Mouse (Mus musculus) heart, embryonic 15.5 days (tissue): ENCODE results near the gene Olfr215. TPM values are rescaled to one million over a fixed set of nuclear protein-coding genes. Genes with fewer than 3 reads are reported as not detected.
"Not testable (repeated sequence)": the region's sequence is repeated elsewhere in the genome, so short reads cannot be mapped to it uniquely, and the experiment has no call there.

Source experiments
- ATAC-seq: fragments of 200-750 bp; cut with Nextera tagmentation; replicated peaks from 2 replicates; pipeline ENCODE4 v1.8.0; 2017; ENCODE audit warnings: low read depth, moderate TSS enrichment; ENCODE audit not compliant: insufficient number of reproducible peaks, insufficient read depth, low FRiP score
- H3K27ac ChIP-seq: fragments of 300-500 bp; sonication (generic); 2 replicates; pipeline ENCODE4 v1.5.1; 2015; ENCODE audit warnings: mild to moderate bottlenecking, inconsistent platforms
- H3K27me3 ChIP-seq: fragments of 300-500 bp; sonication (generic); 2 replicates; pipeline ENCODE4 v1.6.1; 2015; ENCODE audit warnings: inconsistent platforms
- H3K36me3 ChIP-seq: fragments of 300-500 bp; sonication (generic); 2 replicates; pipeline ENCODE4 v1.6.1; 2015; ENCODE audit warnings: mild to moderate bottlenecking, inconsistent platforms
- H3K4me1 ChIP-seq: fragments of 300-500 bp; sonication (generic); replicated peaks from 2 replicates; pipeline ENCODE4 v1.6.1; 2015; ENCODE audit warnings: inconsistent platforms
- H3K4me2 ChIP-seq: fragments of 300-500 bp; sonication (generic); 2 replicates; pipeline ENCODE4 v1.6.1; 2015; ENCODE audit warnings: inconsistent platforms, mild to moderate bottlenecking, moderate library complexity
- H3K4me3 ChIP-seq: fragments of 300-500 bp; sonication (generic); 2 replicates; pipeline ENCODE4 v1.5.1; 2015; ENCODE audit warnings: mild to moderate bottlenecking, inconsistent platforms
- H3K9ac ChIP-seq: fragments of 300-500 bp; sonication (generic); 2 replicates; pipeline ENCODE4 v1.6.1; 2015; ENCODE audit warnings: mild to moderate bottlenecking, inconsistent platforms
- H3K9me3 ChIP-seq: fragments of 300-500 bp; sonication (generic); replicated peaks from 2 replicates; pipeline ENCODE4 v1.6.1; 2016; ENCODE audit warnings: inconsistent platforms
- WGBS: fragments of 180-500 bp; shearing (Covaris S2); methylation state at CpG from one replicate; pipeline ENCODE4 v1.1.7; 2015; ENCODE audit warnings: mixed read lengths; 5-methylcytosine and 5-hydroxymethylcytosine counted together
- polyA plus RNA-seq: library from polyadenylated mRNA; unstranded; fragments of >200 nt; fragmentation: Nextera tagmentation; extraction: Ambion mirVana; gene quantifications from 2 replicates; pipeline ENCODE4 v1.2.1, GENCODE M21; 2015

Olfr215 gene
- not detected in 2 replicates for polyA plus RNA-seq

DNA sequence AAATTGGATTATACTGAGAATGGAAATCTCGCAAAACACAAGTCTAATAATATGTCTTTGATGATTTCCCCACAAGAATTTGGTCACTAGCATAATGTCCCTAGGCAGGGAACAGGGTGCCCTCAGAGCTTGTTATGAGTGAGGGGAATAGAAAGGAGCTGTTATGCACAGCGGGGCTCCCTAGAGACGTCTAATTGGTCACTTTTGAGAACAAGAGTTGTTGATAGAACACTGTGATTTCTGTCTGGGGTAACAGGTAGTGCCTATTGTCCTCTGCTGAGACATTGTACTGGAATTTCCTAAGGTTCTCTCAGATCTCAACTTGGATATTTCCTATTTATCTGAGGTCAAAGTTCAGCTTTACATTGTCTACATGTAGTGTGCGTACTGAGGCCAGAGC is at the start of gene Olfr215:
TSS of gene Olfr215 (minus strand) at position 101 of the 400 bp plus-strand sequence.
- Histone ChIP-seq H3K36me3 (no peaks in the 10 kb centered on the region), H3K27me3 (no peaks in the 10 kb centered on the region), H3K9ac (no peak within 1 kb of the TSS), H3K4me1 (no peaks in the 10 kb centered on the region), H3K9me3 (no peaks in the 10 kb centered on the region), H3K4me3 (no peak within 1 kb of the TSS), H3K27ac (no peak within 1 kb of the TSS), H3K4me2 (no peak within 1 kb of the TSS)
- WGBS: 71% methylated on average over 4 of the region's 4 CpGs
- no peak for ATAC-seq

DNA sequence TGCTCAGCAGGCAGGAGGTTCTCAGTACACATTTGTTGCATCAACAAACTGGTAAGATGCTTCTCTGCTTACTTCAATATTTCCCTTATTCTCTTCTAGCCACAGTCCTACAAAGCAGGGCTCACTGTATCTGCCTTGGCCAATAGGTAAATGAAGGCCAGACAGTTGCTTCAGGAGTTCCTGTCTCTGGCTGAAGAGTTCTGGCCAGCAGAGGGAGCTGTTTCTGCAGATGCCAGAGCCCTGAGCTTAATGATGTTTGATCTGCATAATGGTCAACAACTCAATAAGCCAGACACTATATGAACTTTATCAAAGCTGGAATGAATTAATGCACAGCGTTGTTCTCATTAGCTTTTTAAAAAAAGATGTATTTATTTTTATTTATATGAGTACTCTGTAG is 48.1 kb upstream of the Olfr215 start:
- Histone ChIP-seq H3K4me1 (peaks cover 43% of the 10 kb centered on the region), H3K27me3 (no peaks in the 10 kb centered on the region), H3K9me3 (no peaks in the 10 kb centered on the region), H3K9ac (no peak overlapping the region), H3K27ac (no peak overlapping the region), H3K4me2 (no peak overlapping the region), H3K36me3 (no peaks in the 10 kb centered on the region), H3K4me3 (no peak overlapping the region)
- no peak for ATAC-seq
- WGBS: 39% methylated on average over 1 of the region's 1 CpGs

DNA sequence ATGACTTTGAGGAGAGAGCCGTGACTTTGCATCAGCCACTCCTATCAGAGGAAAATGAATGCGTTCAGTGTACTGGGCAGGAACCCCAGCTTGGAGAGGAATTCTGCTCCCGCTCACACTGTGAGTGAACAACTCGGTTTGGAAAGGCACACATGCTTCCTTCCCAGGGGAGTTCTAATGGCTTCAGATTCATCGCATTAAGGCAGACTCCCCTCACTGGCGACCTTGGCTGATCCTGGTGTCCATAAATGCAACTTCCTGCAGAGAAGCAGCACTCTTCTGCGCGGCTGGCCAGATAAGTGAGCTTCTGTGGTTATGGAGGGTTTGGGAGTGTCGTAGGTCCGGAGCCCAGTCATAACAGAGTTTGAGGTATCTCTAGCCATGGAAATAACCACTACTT is 45.8 kb upstream of the Olfr215 start:
- ATAC-seq: no peak

DNA sequence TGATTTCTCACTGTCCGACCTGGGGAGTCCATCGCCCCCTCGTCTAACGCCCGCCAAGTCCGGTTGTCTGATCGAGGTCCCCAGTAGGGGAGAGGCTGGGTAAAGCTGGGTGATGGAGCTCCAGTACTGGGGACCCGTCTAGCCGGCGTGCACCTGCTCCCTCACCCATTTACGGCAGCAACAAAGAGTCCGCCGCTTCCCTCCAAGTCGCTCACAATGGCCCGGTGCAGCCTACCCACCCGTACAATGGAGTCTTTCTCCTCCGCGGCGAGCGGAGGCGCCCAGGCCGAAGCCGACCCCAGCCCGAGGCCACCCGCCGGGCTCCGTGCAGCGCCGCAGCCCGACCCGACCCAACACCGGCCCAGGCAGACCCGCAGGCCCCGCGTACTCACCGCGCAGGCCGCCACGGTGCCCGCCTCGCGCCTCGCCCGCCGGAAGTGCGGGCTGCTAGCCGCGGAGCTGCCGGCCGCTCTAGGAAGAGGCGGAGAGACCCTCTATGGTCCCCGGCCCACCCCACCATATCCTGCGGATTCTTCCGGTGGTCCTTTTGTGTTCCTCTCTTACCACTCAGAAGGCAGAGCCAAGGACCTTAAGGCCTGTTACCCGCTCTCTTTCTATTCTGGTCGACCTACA is 44.7 kb upstream of the Olfr215 start, which contains the start of gene Zfp422:
TSS of gene Zfp422 (minus strand) at position 461 of the 633 bp plus-strand sequence.
- peak; percentile 80 for ATAC-seq
- H3K9ac ChIP-seq: peak within 1 kb of the TSS; percentile 82
- peak within 1 kb of the TSS; percentile 79 for H3K4me3 ChIP-seq
- peaks cover 21% of the 10 kb centered on the region for H3K36me3 ChIP-seq
- H3K9me3 ChIP-seq: no peaks in the 10 kb centered on the region
- no peaks in the 10 kb centered on the region for H3K27me3 ChIP-seq
- peaks cover 13% of the 10 kb centered on the region; the same call in 1 of the 2 replicates for H3K4me1 ChIP-seq
- under 1% methylated on average over 56 of the region's 56 CpGs for WGBS
- H3K4me2 ChIP-seq: peak within 1 kb of the TSS; percentile 66
- H3K27ac ChIP-seq: peak within 1 kb of the TSS; percentile 85

More for the DNA sequence above, 45.8 kb upstream of the Olfr215 start:
- WGBS: 79% methylated on average over 10 of the region's 10 CpGs
- no peaks in the 10 kb centered on the region for H3K27me3 ChIP-seq
- H3K9me3 ChIP-seq: no peaks in the 10 kb centered on the region
- H3K4me1 ChIP-seq: peaks cover 19% of the 10 kb centered on the region
- H3K4me3 ChIP-seq: no peak overlapping the region
- no peak overlapping the region for H3K4me2 ChIP-seq
- H3K9ac ChIP-seq: no peak overlapping the region
- H3K36me3 ChIP-seq: peaks cover 17% of the 10 kb centered on the region
- H3K27ac ChIP-seq: no peak overlapping the region

DNA sequence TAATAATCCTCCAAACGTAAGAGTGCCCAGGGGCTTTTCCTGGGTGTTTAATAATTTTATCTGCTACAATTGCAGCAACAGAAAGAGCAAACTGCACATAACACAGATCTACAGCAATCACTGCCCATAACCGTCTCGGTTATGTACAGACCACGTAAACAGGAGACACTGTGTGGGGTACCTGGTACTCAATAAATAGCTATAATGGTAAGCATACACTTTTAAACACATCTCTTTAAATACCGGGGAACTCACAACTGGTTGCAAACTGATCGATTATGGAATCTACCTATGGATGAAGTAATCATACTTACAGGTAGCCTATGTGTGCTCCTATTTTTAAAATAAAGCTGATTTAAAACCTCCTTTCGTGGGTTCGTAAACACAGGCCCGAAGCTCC is 44.1 kb upstream of the Olfr215 start:
- Histone ChIP-seq H3K4me2 (peak overlapping the region; percentile 66), H3K9me3 (no peaks in the 10 kb centered on the region), H3K4me3 (peak overlapping the region; percentile 79), H3K27me3 (no peaks in the 10 kb centered on the region), H3K4me1 (peaks cover 13% of the 10 kb centered on the region; the same call in 1 of the 2 replicates), H3K36me3 (peaks cover 21% of the 10 kb centered on the region), H3K27ac (peak overlapping the region; percentile 85), H3K9ac (peak overlapping the region; percentile 82)
- WGBS: 16% methylated on average over 9 of the region's 9 CpGs
- ATAC-seq: no peak

DNA sequence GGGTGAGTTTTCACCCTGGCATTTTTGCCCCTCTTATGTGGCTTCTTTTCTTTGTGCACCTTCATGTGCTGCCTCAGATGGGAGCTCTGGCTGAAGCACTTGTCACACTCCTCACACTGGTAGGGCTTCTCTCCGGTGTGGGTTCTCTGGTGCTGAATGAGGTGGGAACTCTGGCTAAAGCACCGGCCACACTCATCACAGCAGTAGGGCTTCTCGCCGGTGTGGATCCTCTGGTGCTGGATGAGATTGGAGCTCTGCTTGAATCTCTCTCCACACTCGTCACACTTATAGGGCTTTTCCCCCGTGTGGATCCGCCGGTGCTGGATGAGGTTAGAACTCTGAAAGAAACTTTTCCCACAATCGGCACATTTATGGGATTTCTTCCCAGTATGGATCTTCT is 42.4 kb upstream of the Olfr215 start:
- not testable (repeated sequence) for ATAC-seq, H3K27me3 ChIP-seq, H3K4me3 ChIP-seq, H3K9me3 ChIP-seq, H3K27ac ChIP-seq, H3K4me2 ChIP-seq, H3K9ac ChIP-seq
- WGBS: 97% methylated on average over 9 of the region's 9 CpGs
- H3K4me1 ChIP-seq: peaks cover 13% of the 10 kb centered on the region; the same call in 1 of the 2 replicates
- peaks cover 21% of the 10 kb centered on the region for H3K36me3 ChIP-seq

DNA sequence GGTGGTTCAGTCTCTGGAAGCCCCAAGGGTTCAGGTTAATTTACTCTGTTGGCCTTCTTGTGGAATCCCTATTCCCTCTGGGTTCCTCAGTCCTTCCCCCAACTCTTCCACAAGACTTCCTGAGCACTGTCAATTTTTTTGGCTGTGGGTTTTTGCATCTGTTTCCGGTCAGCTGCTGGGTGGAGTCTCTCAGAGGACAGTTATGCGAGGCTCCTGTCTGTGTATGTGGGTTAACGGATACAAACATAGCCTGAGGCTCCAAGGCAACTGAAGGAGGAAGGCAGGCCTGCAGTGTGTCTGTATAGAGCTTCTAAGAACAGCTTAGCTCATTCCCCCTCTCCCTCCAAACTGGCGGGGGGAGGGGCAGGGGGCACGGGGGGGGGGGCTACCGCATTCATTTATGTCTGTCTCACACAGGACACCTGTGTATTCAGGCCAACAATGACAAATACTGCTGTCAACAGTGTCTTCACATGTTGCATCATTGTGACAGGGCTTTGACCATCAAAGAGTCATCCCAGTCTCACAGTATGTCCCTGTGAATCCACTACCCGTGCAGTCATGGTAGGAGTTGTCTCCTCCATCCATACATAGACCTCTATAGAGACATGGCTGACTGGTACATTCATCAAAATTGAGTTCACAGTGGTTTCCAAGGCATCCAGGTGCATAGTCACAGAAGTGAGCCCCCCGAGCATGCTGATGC is 37.5 kb upstream of the Olfr215 start:
- Histone ChIP-seq H3K27ac (no peak overlapping the region), H3K4me2 (no peak overlapping the region), H3K9ac (no peak overlapping the region), H3K4me1 (no peaks in the 10 kb centered on the region), H3K9me3 (no peaks in the 10 kb centered on the region), H3K27me3 (no peaks in the 10 kb centered on the region), H3K4me3 (no peak overlapping the region), H3K36me3 (peaks cover 16% of the 10 kb centered on the region)
- 61% methylated on average over 8 of the region's 8 CpGs for WGBS
- ATAC-seq: no peak

DNA sequence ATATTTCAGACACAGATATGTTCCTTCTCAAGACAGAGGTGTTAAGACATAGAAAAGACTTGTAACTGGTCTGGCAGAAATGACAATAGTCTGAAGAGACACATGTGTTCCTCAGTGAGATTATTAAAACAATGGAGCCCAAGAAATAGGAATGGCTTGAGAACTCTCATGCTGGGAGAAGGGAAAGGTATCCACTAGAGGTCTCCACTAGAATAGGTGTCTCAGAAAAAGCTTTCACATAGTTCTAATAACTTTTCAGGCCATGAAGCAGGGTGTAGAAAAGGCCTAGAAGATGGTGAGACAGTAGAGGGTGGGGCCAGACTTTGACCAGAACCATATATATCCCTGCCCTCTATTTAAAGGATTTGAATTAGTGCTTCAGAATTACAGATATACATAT is 34.1 kb upstream of the Olfr215 start:
- Histone ChIP-seq H3K4me3 (no peak overlapping the region), H3K4me2 (no peak overlapping the region), H3K4me1 (no peaks in the 10 kb centered on the region), H3K9ac (no peak overlapping the region), H3K36me3 (no peaks in the 10 kb centered on the region), H3K9me3 (no peaks in the 10 kb centered on the region), H3K27ac (no peak overlapping the region), H3K27me3 (no peaks in the 10 kb centered on the region)
- ATAC-seq: no peak

DNA sequence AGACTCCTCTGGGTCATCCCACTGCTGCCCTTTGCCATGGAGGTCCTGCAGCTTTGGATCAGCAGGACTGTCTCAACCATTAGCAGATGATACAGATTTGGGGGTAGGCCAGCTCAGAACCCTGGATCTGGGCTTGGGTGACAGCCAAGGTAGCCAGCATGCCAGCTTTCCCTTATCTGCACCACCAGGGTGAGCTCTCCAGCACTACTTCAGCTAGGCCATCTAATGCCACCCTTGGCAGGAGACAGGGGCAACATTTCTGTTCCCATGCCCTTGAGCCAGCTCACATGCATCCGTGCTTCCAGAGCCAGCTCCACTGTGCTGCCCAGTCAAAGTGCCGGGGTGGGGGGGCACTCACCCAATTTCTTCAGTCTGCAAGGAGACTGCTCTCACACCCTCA is 31.7 kb upstream of the Olfr215 start:
- WGBS: 71% methylated on average over 2 of the region's 2 CpGs
- H3K9me3 ChIP-seq: no peaks in the 10 kb centered on the region
- no peak overlapping the region for H3K4me3 ChIP-seq
- H3K4me1 ChIP-seq: no peaks in the 10 kb centered on the region
- H3K4me2 ChIP-seq: no peak overlapping the region
- H3K9ac ChIP-seq: no peak overlapping the region
- ATAC-seq: no peak
- no peak overlapping the region for H3K27ac ChIP-seq
- no peaks in the 10 kb centered on the region for H3K36me3 ChIP-seq
- H3K27me3 ChIP-seq: no peaks in the 10 kb centered on the region

DNA sequence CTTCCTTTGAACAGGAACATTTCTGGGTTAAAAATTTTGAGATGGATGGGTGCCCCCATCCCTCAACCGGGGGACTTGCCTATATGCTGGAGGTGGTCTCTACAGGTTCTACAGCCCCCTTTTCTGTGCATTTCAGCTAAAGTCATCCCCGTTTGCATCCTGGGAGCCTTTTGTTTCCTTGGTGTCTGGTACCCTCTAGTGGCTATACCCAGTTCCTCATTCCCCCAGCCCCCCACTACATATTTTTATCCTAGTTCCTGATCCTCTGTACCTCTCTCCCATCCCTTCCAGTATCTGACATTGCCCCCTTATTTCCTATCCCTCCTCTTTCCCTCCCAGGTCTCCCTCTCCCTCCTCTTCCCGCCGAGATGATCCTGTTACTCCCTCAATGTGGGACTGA is 23.2 kb upstream of the Olfr215 start:
- ATAC-seq: no peak
- H3K27me3 ChIP-seq: peaks cover 5% of the 10 kb centered on the region; the same call in 1 of the 2 replicates
- 30% methylated on average over 4 of the region's 4 CpGs for WGBS
- H3K36me3 ChIP-seq: no peaks in the 10 kb centered on the region
- no peaks in the 10 kb centered on the region for H3K9me3 ChIP-seq
- H3K4me1 ChIP-seq: no peaks in the 10 kb centered on the region
- no peak overlapping the region for H3K4me2 ChIP-seq
- no peak overlapping the region for H3K27ac ChIP-seq
- H3K4me3 ChIP-seq: no peak overlapping the region
- H3K9ac ChIP-seq: no peak overlapping the region

DNA sequence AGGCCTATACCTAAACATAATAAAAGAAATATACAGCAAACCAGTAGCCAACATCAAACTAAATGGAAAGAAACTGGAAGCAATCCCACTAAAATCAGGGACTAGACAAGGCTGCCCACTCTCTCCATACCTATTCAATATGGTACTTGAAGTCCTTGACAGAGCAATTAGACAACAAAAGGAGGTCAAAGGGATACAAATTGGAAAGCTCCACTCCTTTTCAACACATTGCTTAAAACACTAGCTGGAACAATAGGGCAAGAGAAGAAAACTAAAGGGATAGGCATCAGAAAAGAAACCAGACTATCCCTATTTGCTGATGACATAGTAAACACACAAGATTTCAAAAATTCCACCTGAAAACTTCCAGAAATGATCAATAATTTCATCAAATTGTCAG is 17.0 kb upstream of the Olfr215 start:
- H3K4me2 ChIP-seq, H3K27ac ChIP-seq, H3K36me3 ChIP-seq, H3K4me1 ChIP-seq, H3K27me3 ChIP-seq, H3K4me3 ChIP-seq, H3K9ac ChIP-seq, ATAC-seq, H3K9me3 ChIP-seq: not testable (repeated sequence)

DNA sequence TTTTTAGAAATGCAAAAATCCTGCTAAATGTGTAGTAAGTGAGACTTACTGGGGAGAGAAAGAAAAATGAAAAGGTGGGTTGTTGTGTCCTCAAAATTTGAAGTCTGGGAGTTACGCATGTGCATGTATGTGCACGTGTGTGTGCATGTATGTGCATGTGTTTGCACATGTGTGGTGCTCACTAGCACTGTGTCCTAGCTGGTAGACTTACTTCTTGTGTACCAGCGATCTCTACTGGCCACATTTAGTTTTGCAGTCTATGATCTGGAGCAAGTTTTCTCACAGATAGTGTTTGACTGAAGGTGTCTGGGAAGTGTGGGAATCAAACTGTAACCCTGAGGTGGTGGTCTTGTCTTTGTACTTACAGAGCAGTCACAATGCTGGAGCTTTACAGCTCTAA is 14.2 kb downstream of the Olfr215 start:
- no peak for ATAC-seq
- no peaks in the 10 kb centered on the region for H3K9me3 ChIP-seq
- H3K27ac ChIP-seq: no peak overlapping the region
- no peaks in the 10 kb centered on the region for H3K27me3 ChIP-seq
- no peak overlapping the region for H3K4me3 ChIP-seq
- H3K4me2 ChIP-seq: no peak overlapping the region
- no peak overlapping the region for H3K9ac ChIP-seq
- H3K36me3 ChIP-seq: no peaks in the 10 kb centered on the region
- 32% methylated on average over 3 of the region's 3 CpGs for WGBS
- no peaks in the 10 kb centered on the region for H3K4me1 ChIP-seq
